In the genomic region with DNA sequence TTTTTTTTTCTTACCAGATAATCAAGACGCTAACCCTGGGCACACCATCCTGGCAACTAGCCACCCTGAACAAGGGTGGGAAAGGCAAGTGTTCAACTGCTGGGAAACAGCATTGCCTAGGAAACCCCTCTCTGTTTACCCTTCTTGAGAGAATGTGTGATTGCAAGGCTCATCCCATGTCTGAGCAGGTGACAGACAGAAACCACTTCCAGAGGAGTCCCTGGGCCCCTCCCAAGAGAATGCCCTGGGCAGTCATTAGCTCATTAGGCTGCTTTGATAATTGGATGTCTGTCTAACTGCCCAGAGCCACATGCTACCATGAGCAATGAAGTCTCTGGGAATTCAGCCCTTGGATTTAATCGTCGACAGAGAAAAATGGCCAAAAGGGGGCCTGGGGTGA, we compare ENCODE assay signal across 10 mouse cellular contexts.
DNase-seq lines count a peak whose midpoint lies in the region; ATAC-seq lines count a peak whose summit lies in the region.
"Had no signal": no experiment of that assay in that cellular context is flagged by ENCODE, and none has a peak within 500 bp of the region (broad histone marks: within the 10 kb centered on the region; RNA-seq: fewer than 3 reads in every experiment).

No protein-coding gene starts in this region.

- H3K4me3 ChIP-seq in hindbrain, embryonic 11.5 days (ENCODE audit: low read depth, low read length), result no peak overlapping the region
- H3K4me3 ChIP-seq in midbrain, embryonic 16.5 days (ENCODE audit: low read depth, low read length), result no peak overlapping the region

- peak; percentile 94 for ATAC-seq in hindbrain, embryonic 11.5 days (ENCODE audit: low FRiP score)
- peak; percentile 80 for ATAC-seq in midbrain, embryonic 16.5 days

- no peak overlapping the region for H3K4me2 ChIP-seq in hindbrain, embryonic 11.5 days (replicated peaks; ENCODE audit: low read depth, low read length)
- H3K4me2 ChIP-seq in midbrain, embryonic 16.5 days (ENCODE audit: low read length), result no peak overlapping the region

- DNase-seq in brain, adult 2 months (ENCODE audit: low read depth, low spot score), result peak; percentile 16
- DNase-seq in embryo, embryonic 9.5 days (ENCODE audit: extremely low spot score), result peak; percentile 22
- peak; percentile 53 for DNase-seq in hindbrain, embryonic 11.5 days (ENCODE audit: low spot score)
- DNase-seq in adrenal gland, postnatal 4 days (ENCODE audit: low spot score in 2 of 2), result no peak
- no peak for DNase-seq in adrenal gland, adult 18-20 months (ENCODE audit: low spot score in 2 of 2)
- DNase-seq in adrenal gland, adult 2 months, result no peak
- DNase-seq: kidney, adult 2 months; right cerebral cortex, postnatal 4 days had no signal

- H3K27me3 ChIP-seq in hindbrain, embryonic 11.5 days (ENCODE audit: control insufficient read depth, insufficient read depth, low read length), result no peaks in the 10 kb centered on the region
- H3K27me3 ChIP-seq in midbrain, embryonic 16.5 days (ENCODE audit: control insufficient read depth, insufficient read depth, low read depth, low read length), result no peaks in the 10 kb centered on the region
- H3K27me3 ChIP-seq: CH12.LX had no signal

- H3K36me3 ChIP-seq in hindbrain, embryonic 11.5 days (ENCODE audit: control insufficient read depth, insufficient read depth, low read length), result no peaks in the 10 kb centered on the region
- H3K36me3 ChIP-seq in midbrain, embryonic 16.5 days (ENCODE audit: control insufficient read depth, insufficient read depth, low read length), result no peaks in the 10 kb centered on the region

- no peak overlapping the region for H3K27ac ChIP-seq in hindbrain, embryonic 11.5 days (ENCODE audit: low read depth, low read length)
- H3K27ac ChIP-seq in midbrain, embryonic 16.5 days (ENCODE audit: low read length), result no peak overlapping the region

- no peaks in the 10 kb centered on the region for H3K9me3 ChIP-seq in hindbrain, embryonic 11.5 days (ENCODE audit: control insufficient read depth, low read length)
- H3K9me3 ChIP-seq in midbrain, embryonic 16.5 days (replicated peaks; ENCODE audit: control insufficient read depth, low read length, poor library complexity, severe bottlenecking), result no peaks in the 10 kb centered on the region

- 33% methylated on average over 3 of the region's 3 CpGs for WGBS in hindbrain, embryonic 11.5 days
- WGBS in midbrain, embryonic 16.5 days, result 15% methylated on average over 3 of the region's 3 CpGs

- no peak overlapping the region for H3K9ac ChIP-seq in hindbrain, embryonic 11.5 days (ENCODE audit: low read depth, low read length)
- no peak overlapping the region for H3K9ac ChIP-seq in midbrain, embryonic 16.5 days (ENCODE audit: low read depth, low read length)

- H3K4me1 ChIP-seq in hindbrain, embryonic 11.5 days (replicated peaks; ENCODE audit: control insufficient read depth, insufficient read depth, low read length), result no peaks in the 10 kb centered on the region
- peaks cover 9% of the 10 kb centered on the region for H3K4me1 ChIP-seq in midbrain, embryonic 16.5 days (ENCODE audit: control insufficient read depth, insufficient read depth, low read length)

Comparison
In these comparisons a context has a peak if more than half of its experiments do, and no peak if none do; other contexts are left out.
1. DNase-seq: peak in brain, adult 2 months (single experiment), embryo, embryonic 9.5 days (single experiment) and hindbrain, embryonic 11.5 days (single experiment); none in adrenal gland, postnatal 4 days (0 of 2), adrenal gland, adult 18-20 months (0 of 2) and adrenal gland, adult 2 months (single experiment).